Mouse (Mus musculus) CH12.LX (cell line): ENCODE data around the gene C2cd4b. TPM values are rescaled to one million over a fixed set of nuclear protein-coding genes. Genes with fewer than 3 reads are reported as not detected.

ENCODE experiments used
- DNase-seq: peaks from one replicate; pipeline ENCODE4 v3.0.0-alpha.2; 2013; ENCODE audit errors: extremely low read depth
- H3K27ac ChIP-seq: 2 replicates; pipeline ENCODE4 v1.5.1; 2012; ENCODE audit warnings: low read depth, mild to moderate bottlenecking, control low read depth, moderate library complexity; ENCODE audit not compliant: insufficient read depth
- H3K27me3 ChIP-seq: replicated peaks from 2 replicates; pipeline ENCODE3; 2012; ENCODE audit warnings: inconsistent platforms
- H3K36me3 ChIP-seq, 2 experiments: replicated peaks in 1 of 2; 2 replicates each; pipeline versions ENCODE3 to v1.6.1; 2012; ENCODE audit warnings: inconsistent platforms in 1 of 2, low read length in 1 of 2, mild to moderate bottlenecking in 1 of 2, mixed read lengths in 1 of 2, moderate library complexity in 1 of 2; ENCODE audit not compliant: control insufficient read depth in 1 of 2, insufficient read depth in 1 of 2
- H3K4me1 ChIP-seq, 2 experiments: 2 replicates each; pipeline ENCODE4 v1.6.1; 2012; ENCODE audit warnings: inconsistent platforms in 1 of 2, moderate library complexity in 1 of 2; ENCODE audit not compliant: insufficient read depth in 2 of 2, control insufficient read depth in 1 of 2
- H3K4me2 ChIP-seq: 2 replicates; pipeline ENCODE4 v1.6.1; 2012; ENCODE audit warnings: low read depth, mild to moderate bottlenecking, control low read depth; ENCODE audit not compliant: poor library complexity, insufficient read depth, severe bottlenecking
- H3K4me3 ChIP-seq, 3 experiments: fragments of 150-350 bp in 1 of 3; sonication (generic) in 1 of 3; replicated peaks in 1 of 3; 2 replicates each; pipeline versions ENCODE3 to v1.5.1; 2011 to 2012; ENCODE audit warnings: low read depth in 2 of 3, low read length in 2 of 3, mild to moderate bottlenecking in 2 of 3, moderate library complexity in 2 of 3, control low read depth in 1 of 3, improper control_type of control experiment in 1 of 3, inconsistent platforms in 1 of 3, mixed read lengths in 1 of 3; ENCODE audit not compliant: poor library complexity in 1 of 3
- H3K79me2 ChIP-seq: replicated peaks from 2 replicates; pipeline ENCODE4 v1.6.1; 2012; ENCODE audit warnings: mild to moderate bottlenecking, moderate library complexity; ENCODE audit not compliant: control insufficient read depth, poor library complexity, insufficient read depth, severe bottlenecking; ENCODE audit errors: extremely low read depth
- H3K9ac ChIP-seq: 2 replicates; pipeline ENCODE4 v1.6.1; 2012; ENCODE audit warnings: low read depth, mild to moderate bottlenecking, control low read depth, moderate library complexity; ENCODE audit not compliant: insufficient read depth
- H3K9me3 ChIP-seq: replicated peaks from 2 replicates; pipeline ENCODE3; 2012; ENCODE audit warnings: low read length, inconsistent platforms, mixed read lengths
- CHD1 ChIP-seq: IDR thresholded peaks from 2 replicates; pipeline ENCODE4 v1.6.1; 2012; ENCODE audit warnings: low read depth, low read length, improper control_type of control experiment, inconsistent platforms
- CTCF ChIP-seq, 2 experiments: IDR thresholded peaks in 1 of 2; conservative IDR thresholded peaks in 1 of 2; 2 replicates each; pipeline ENCODE4 v1.5.1; 2011 to 2012; ENCODE audit warnings: low read depth in 2 of 2, low read length in 2 of 2, improper control_type of control experiment in 1 of 2, inconsistent platforms in 1 of 2, mild to moderate bottlenecking in 1 of 2, moderate library complexity in 1 of 2
- E2F4 ChIP-seq: IDR thresholded peaks from 2 replicates; pipeline ENCODE4 v1.6.1; 2011; ENCODE audit warnings: low read depth, low read length, improper control_type of control experiment; ENCODE audit not compliant: insufficient replicate concordance
- ETS1 ChIP-seq: conservative IDR thresholded peaks from 2 replicates; pipeline ENCODE4 v1.6.1; 2012; ENCODE audit warnings: low read depth, mild to moderate bottlenecking, inconsistent platforms, low read length, improper control_type of control experiment, moderate library complexity
- GABPA ChIP-seq: IDR thresholded peaks from 2 replicates; pipeline ENCODE4 v1.6.1; 2012; ENCODE audit warnings: low read depth, low read length, improper control_type of control experiment, inconsistent platforms; ENCODE audit not compliant: insufficient replicate concordance
- HCFC1 ChIP-seq: IDR thresholded peaks from 2 replicates; pipeline ENCODE4 v1.6.1; 2012; ENCODE audit warnings: low read depth, mild to moderate bottlenecking, inconsistent platforms, low read length, improper control_type of control experiment
- IRF4 ChIP-seq: IDR thresholded peaks from 2 replicates; pipeline ENCODE4 v1.6.1; 2014; ENCODE audit warnings: low read depth, mild to moderate bottlenecking, inconsistent platforms, low read length, improper control_type of control experiment
- JUN ChIP-seq: IDR thresholded peaks from 2 replicates; pipeline ENCODE4 v1.6.1; 2011; ENCODE audit warnings: low read depth, mild to moderate bottlenecking, low read length, improper control_type of control experiment, moderate library complexity; ENCODE audit not compliant: insufficient read depth
- JUND ChIP-seq: conservative IDR thresholded peaks from 2 replicates; pipeline ENCODE4 v1.6.1; 2011; ENCODE audit warnings: low read depth, low read length, improper control_type of control experiment
- KAT2A ChIP-seq: IDR thresholded peaks from 2 replicates; pipeline ENCODE4 v1.6.1; 2012; ENCODE audit warnings: low read length, improper control_type of control experiment, inconsistent platforms; ENCODE audit not compliant: insufficient replicate concordance
- MAFK ChIP-seq: IDR thresholded peaks from 2 replicates; pipeline ENCODE4 v1.6.1; 2011; ENCODE audit warnings: low read length, improper control_type of control experiment; ENCODE audit not compliant: insufficient replicate concordance
- MAX ChIP-seq: IDR thresholded peaks from 2 replicates; pipeline ENCODE4 v1.6.1; 2011; ENCODE audit warnings: low read length, improper control_type of control experiment
- MXI1 ChIP-seq: IDR thresholded peaks from 2 replicates; pipeline ENCODE4 v1.6.1; 2011; ENCODE audit warnings: mild to moderate bottlenecking, low read depth, low read length, improper control_type of control experiment
- NELFE ChIP-seq: IDR thresholded peaks from 2 replicates; pipeline ENCODE4 v1.6.1; 2011; ENCODE audit warnings: low read depth, low read length, improper control_type of control experiment
- NRF1 ChIP-seq: IDR thresholded peaks from 2 replicates; pipeline ENCODE4 v1.6.1; 2014; ENCODE audit warnings: low read depth, mild to moderate bottlenecking, inconsistent platforms, low read length, improper control_type of control experiment, moderate library complexity
- RAD21 ChIP-seq: IDR thresholded peaks from 2 replicates; pipeline ENCODE4 v1.6.1; 2011; ENCODE audit warnings: low read depth, mild to moderate bottlenecking, low read length, improper control_type of control experiment, moderate library complexity
- SMC3 ChIP-seq: IDR thresholded peaks from 2 replicates; pipeline ENCODE4 v1.6.1; 2011; ENCODE audit warnings: low read depth, low read length, improper control_type of control experiment
- TBP ChIP-seq: conservative IDR thresholded peaks from 2 replicates; pipeline ENCODE4 v1.6.1; 2011; ENCODE audit warnings: low read depth, low read length, improper control_type of control experiment
- UBTF ChIP-seq: IDR thresholded peaks from 2 replicates; pipeline ENCODE4 v1.6.1; 2012; ENCODE audit warnings: low read depth, mild to moderate bottlenecking, inconsistent platforms, low read length, improper control_type of control experiment, moderate library complexity
- USF2 ChIP-seq: conservative IDR thresholded peaks from 2 replicates; pipeline ENCODE4 v1.6.1; 2011; ENCODE audit warnings: low read depth, low read length, improper control_type of control experiment
- ZC3H11A ChIP-seq: IDR thresholded peaks from 2 replicates; pipeline ENCODE4 v1.6.1; 2012; ENCODE audit warnings: low read depth, mild to moderate bottlenecking, inconsistent platforms, low read length, improper control_type of control experiment
- dilution Hi-C: fragments of 300-500 bp; cut with MboI; formaldehyde crosslinking; loops from 2 replicates; pipeline ENCODE4 v1.14.3; 2020; ENCODE audit warnings: low sequenced_read_pairs; ENCODE audit not compliant: extremely low pct_unique_long_range_greater_than_20kb, extremely low pct_ligation_motif_present
- in situ Hi-C: fragments of 300-500 bp; cut with MboI; formaldehyde crosslinking; loops from 3 replicates; pipeline ENCODE4 v1.14.3; 2019; ENCODE audit warnings: low sequenced_read_pairs, low pct_ligation_motif_present, low pct_unique_long_range_greater_than_20kb, mixed read lengths
- polyA plus RNA-seq: library from polyadenylated mRNA; unstranded; fragments of >175 nt; gene quantifications from 2 replicates; pipeline ENCODE4 v1.2.1, GENCODE M21; 2012; ENCODE audit warnings: low read depth; ENCODE audit not compliant: insufficient read length
- total RNA-seq, 2 experiments: library from RNA; depleted of rRNA; stranded (reverse); fragments of 300-350 nt in 1 of 2; fragments of >200 nt in 1 of 2; gene quantifications; 2 replicates each; pipeline ENCODE4 v1.2.3; 2012 to 2014

C2cd4b gene
- total and polyA plus RNA-seq, 3 experiments, result not detected

GRCm38 (mm10) chr9:67783925-67784324 lies 24.7 kb downstream of the C2cd4b start:
- Histone ChIP-seq H3K79me2 (no peaks in the 10 kb centered on the region), H3K4me3 (no peak overlapping the region), H3K9me3 (no peaks in the 10 kb centered on the region), H3K27me3 (no peaks in the 10 kb centered on the region), H3K36me3 (no peaks in the 10 kb centered on the region), H3K9ac (no peak overlapping the region), H3K27ac (no peak overlapping the region), H3K4me1 (no peaks in the 10 kb centered on the region), H3K4me2 (no peak overlapping the region)
- DNase-seq, result no peak
- dilution Hi-C loops (no loop called here), in situ Hi-C loops (no loop called here)
- TF ChIP-seq JUND (no peak), RAD21 (peak; percentile 35), CTCF (conservative IDR thresholded peaks at IDR 0.05 in 1 of 2, IDR thresholded peaks at IDR 0.05 in 1 of 2; ENCODE audit: low read depth in 2 of 2, low read length in 2 of 2) (peak; percentile 38 to 52), ETS1 (no peak), MAX (no peak), JUN (no peak), HCFC1 (no peak), MAFK (no peak), ZC3H11A (no peak), SMC3 (peak; percentile 30), GABPA (no peak)

- in situ Hi-C loops, result no loop called here
- H3K27me3 ChIP-seq, result no peaks in the 10 kb centered on the region
- dilution Hi-C loops, result no loop called here
- TF ChIP-seq UBTF (no peak), MXI1 (no peak), E2F4 (no peak), JUND (no peak), USF2 (no peak), CHD1 (no peak), NELFE (no peak), GABPA (no peak), NRF1 (no peak), ZC3H11A (no peak), TBP (no peak), CTCF (conservative IDR thresholded peaks at IDR 0.05 in 1 of 2, IDR thresholded peaks at IDR 0.05 in 1 of 2; ENCODE audit: low read depth in 2 of 2, low read length in 2 of 2) (no peak), RAD21 (no peak), KAT2A (no peak), IRF4 (no peak)
- TF ChIP-seq, all 38 proteins: peak for 0
- no peaks in the 10 kb centered on the region for H3K36me3 ChIP-seq
- no peak overlapping the region for H3K4me2 ChIP-seq
- no peak overlapping the region for H3K9ac ChIP-seq
- H3K79me2 ChIP-seq, result no peaks in the 10 kb centered on the region
- H3K9me3 ChIP-seq, result no peaks in the 10 kb centered on the region
- no peaks in the 10 kb centered on the region; a peak in 1 of 4 replicates for H3K4me1 ChIP-seq
- DNase-seq, result no peak
- H3K27ac ChIP-seq, result no peak overlapping the region
- H3K4me3 ChIP-seq, result no peak overlapping the region
Measured at GRCm38 (mm10) chr9:67786311-67786710, 27.1 kb downstream of the C2cd4b start.
